Mouse (Mus musculus) midbrain, embryonic 14.5 days (tissue): ENCODE results near the gene Plekhm2. TPM values are rescaled to one million over a fixed set of nuclear protein-coding genes. Genes with fewer than 3 reads are reported as not detected.

Experiments used
- ATAC-seq: fragments of 200-750 bp; cut with Nextera tagmentation; 2 replicates; pipeline ENCODE4 v1.8.0; 2017; ENCODE audit warnings: moderate number of reproducible peaks, moderate library complexity; ENCODE audit not compliant: low FRiP score, low TSS enrichment
- DNase-seq: peaks from one replicate; pipeline ENCODE4 v3.0.0-alpha.2; 2015
- H3K27ac ChIP-seq: fragments of 300-500 bp; sonication (generic); replicated peaks from 2 replicates; pipeline ENCODE4 v1.5.1; 2014; ENCODE audit warnings: mild to moderate bottlenecking, low read depth, low read length, moderate library complexity
- H3K27me3 ChIP-seq: fragments of 300-500 bp; sonication (generic); 2 replicates; pipeline ENCODE4 v1.6.1; 2014; ENCODE audit warnings: low read length, control low read depth, mixed read lengths; ENCODE audit not compliant: control insufficient read depth, insufficient read depth
- H3K36me3 ChIP-seq: fragments of 300-500 bp; sonication (generic); 2 replicates; pipeline ENCODE4 v1.6.1; 2014; ENCODE audit warnings: low read length, control low read depth; ENCODE audit not compliant: control insufficient read depth, insufficient read depth
- H3K4me1 ChIP-seq: fragments of 300-500 bp; sonication (generic); 2 replicates; pipeline ENCODE4 v1.6.1; 2014; ENCODE audit warnings: mild to moderate bottlenecking, antibody characterized with exemption, low read length, control low read depth; ENCODE audit not compliant: control insufficient read depth, insufficient read depth
- H3K4me2 ChIP-seq: fragments of 300-500 bp; sonication (generic); 2 replicates; pipeline ENCODE4 v1.6.1; 2014; ENCODE audit warnings: mild to moderate bottlenecking, low read length, moderate library complexity
- H3K4me3 ChIP-seq: fragments of 300-500 bp; sonication (generic); replicated peaks from 2 replicates; pipeline ENCODE4 v1.5.1; 2014; ENCODE audit warnings: low read depth, low read length
- H3K9ac ChIP-seq: fragments of 300-500 bp; sonication (generic); replicated peaks from 2 replicates; pipeline ENCODE4 v1.6.1; 2014; ENCODE audit warnings: mild to moderate bottlenecking, low read length, moderate library complexity
- H3K9me3 ChIP-seq: fragments of 300-500 bp; sonication (generic); 2 replicates; pipeline ENCODE4 v1.6.1; 2016; ENCODE audit warnings: low read length, control low read depth, mixed read lengths; ENCODE audit not compliant: control insufficient read depth
- WGBS: fragments of 180-500 bp; shearing (Covaris S2); extraction: QIAGEN DNeasy Blood & Tissue Kit; methylation state at CpG from one replicate; pipeline ENCODE4 v1.1.7; 2014; 5-methylcytosine and 5-hydroxymethylcytosine counted together
- polyA plus RNA-seq: library from polyadenylated mRNA; unstranded; fragments of >200 nt; fragmentation: Nextera tagmentation; extraction: Ambion mirVana; gene quantifications from 2 replicates; pipeline ENCODE4 v1.2.1, GENCODE M21; 2014

Plekhm2 gene
- polyA plus RNA-seq = 5.1 and 8.4 TPM in 2 replicates

DNA sequence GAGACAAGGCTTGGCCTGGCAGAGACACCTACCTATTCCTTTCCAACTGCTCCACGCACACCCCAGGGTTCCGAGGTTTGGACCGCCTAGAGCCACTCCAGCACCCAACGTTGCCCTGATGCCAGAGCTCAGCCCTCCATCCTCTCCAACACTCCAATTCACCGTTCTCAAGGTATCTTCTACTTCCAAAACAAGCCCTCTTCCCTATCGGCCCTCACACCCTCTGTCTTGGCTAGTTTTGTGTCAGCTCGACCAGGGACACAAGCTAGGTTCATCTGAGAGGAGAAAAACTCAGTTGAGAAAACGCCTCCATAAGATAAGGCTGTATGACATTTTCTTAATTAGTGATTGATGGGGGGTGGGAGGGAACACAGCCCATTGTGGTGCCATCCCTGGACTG is at the start of gene Plekhm2:
Gene Plekhm2 (minus strand): TSS at position 101 of the 400 bp plus-strand sequence.
- DNase-seq (no peak), ATAC-seq (peak; percentile 19; the same call in 1 of the 2 replicates)
- Histone ChIP-seq H3K9ac (peak within 1 kb of the TSS; percentile 98), H3K4me3 (peak within 1 kb of the TSS; percentile 76), H3K36me3 (peaks cover 12% of the 10 kb centered on the region), H3K4me2 (peak within 1 kb of the TSS; percentile 64), H3K27me3 (no peaks in the 10 kb centered on the region), H3K4me1 (peaks cover 11% of the 10 kb centered on the region), H3K9me3 (no peaks in the 10 kb centered on the region), H3K27ac (peak within 1 kb of the TSS; percentile 83)
- 78% methylated on average over 8 of the region's 8 CpGs for WGBS

- no peak overlapping the region for H3K4me2 ChIP-seq
- H3K36me3 ChIP-seq = peaks cover 48% of the 10 kb centered on the region
- no peak overlapping the region for H3K27ac ChIP-seq
- no peaks in the 10 kb centered on the region for H3K4me1 ChIP-seq
- no peaks in the 10 kb centered on the region for H3K27me3 ChIP-seq
- H3K9me3 ChIP-seq = no peaks in the 10 kb centered on the region
- DNase-seq = no peak
- no peak overlapping the region for H3K9ac ChIP-seq
- 83% methylated on average over 5 of the region's 5 CpGs for WGBS
- no peak for ATAC-seq
- no peak overlapping the region for H3K4me3 ChIP-seq
Measured at GRCm38 (mm10) chr4:141713598-141714142, 49.0 kb upstream of the Plekhm2 start.

- Histone ChIP-seq H3K9me3 (no peaks in the 10 kb centered on the region), H3K27me3 (no peaks in the 10 kb centered on the region), H3K9ac (no peak overlapping the region), H3K27ac (no peak overlapping the region), H3K4me3 (no peak overlapping the region), H3K4me1 (no peaks in the 10 kb centered on the region), H3K4me2 (no peak overlapping the region), H3K36me3 (peaks cover 69% of the 10 kb centered on the region)
- no peak for ATAC-seq
- WGBS = 100% methylated on average over 1 of the region's 1 CpGs
- no peak for DNase-seq
Measured at GRCm38 (mm10) chr4:141711250-141711649, 46.6 kb upstream of the Plekhm2 start.

DNA sequence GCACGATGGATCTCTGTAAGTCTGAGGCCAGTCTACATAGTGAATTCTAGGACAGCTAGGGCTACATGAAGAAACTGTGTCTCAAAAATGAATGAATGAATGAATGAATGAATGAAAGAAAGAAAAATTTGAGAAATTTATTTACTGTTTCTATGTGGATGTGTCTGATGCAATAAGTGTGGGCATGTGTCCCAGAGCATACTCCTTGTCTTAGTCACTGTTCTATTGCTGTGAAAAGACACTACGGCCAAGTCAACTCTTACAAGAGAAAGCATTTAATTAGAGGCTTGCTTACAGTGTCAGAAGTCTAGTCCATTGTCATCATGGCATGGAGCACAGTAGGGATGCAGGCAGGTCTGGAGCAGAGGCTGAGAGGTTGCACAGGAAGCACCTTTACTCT is 44.3 kb upstream of the Plekhm2 start:
- ATAC-seq (no peak), DNase-seq (no peak)
- Histone ChIP-seq H3K4me3 (no peak overlapping the region), H3K36me3 (peaks cover 92% of the 10 kb centered on the region), H3K4me1 (no peaks in the 10 kb centered on the region), H3K9ac (no peak overlapping the region), H3K4me2 (no peak overlapping the region), H3K9me3 (no peaks in the 10 kb centered on the region), H3K27me3 (no peaks in the 10 kb centered on the region), H3K27ac (no peak overlapping the region)
- 96% methylated on average over 2 of the region's 2 CpGs for WGBS

DNA sequence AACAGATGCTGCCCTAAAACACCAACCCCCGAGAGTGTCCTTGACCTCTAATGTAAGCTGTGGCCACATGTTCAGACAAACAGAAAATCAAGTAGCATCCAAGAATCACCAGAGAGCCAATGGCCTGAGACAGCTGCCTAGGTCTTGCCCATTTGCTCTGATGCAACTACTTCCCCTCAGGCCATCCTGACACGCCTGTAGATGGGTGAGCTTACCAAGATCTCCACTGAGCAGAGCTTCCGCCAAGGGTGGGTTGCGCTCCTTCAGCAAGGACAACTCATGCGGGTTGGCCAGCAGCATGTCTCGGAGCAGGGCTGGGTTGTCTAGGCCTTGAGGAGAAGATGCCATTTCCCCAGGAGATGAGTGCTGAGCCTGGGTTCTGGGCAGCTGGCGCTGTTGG is 43.3 kb upstream of the Plekhm2 start:
- 95% methylated on average over 7 of the region's 7 CpGs for WGBS
- DNase-seq (no peak), ATAC-seq (no peak)
- Histone ChIP-seq H3K9ac (no peak overlapping the region), H3K4me2 (no peak overlapping the region), H3K36me3 (peaks cover 97% of the 10 kb centered on the region), H3K4me1 (no peaks in the 10 kb centered on the region), H3K27ac (no peak overlapping the region), H3K27me3 (no peaks in the 10 kb centered on the region), H3K4me3 (no peak overlapping the region), H3K9me3 (no peaks in the 10 kb centered on the region)

DNA sequence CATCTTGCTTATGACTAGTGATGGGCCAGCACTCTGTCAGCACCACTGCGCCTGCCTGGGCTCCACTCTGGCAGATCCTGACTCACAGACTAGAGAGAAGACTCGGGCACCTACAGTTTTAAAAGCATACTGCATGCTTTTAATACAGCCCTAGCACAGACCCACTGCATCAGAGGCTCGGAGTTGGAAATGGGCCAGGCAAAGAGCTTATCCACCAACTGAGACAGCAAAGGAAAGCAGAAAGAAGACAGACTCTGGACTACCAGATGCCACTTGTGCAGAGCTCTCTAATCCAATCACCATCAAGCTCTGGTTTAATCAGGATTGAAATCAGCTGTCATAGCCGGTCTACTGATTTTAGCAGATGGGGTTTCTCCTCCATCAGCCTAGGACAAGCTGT is 40.6 kb upstream of the Plekhm2 start:
- Histone ChIP-seq H3K9me3 (no peaks in the 10 kb centered on the region), H3K4me1 (no peaks in the 10 kb centered on the region), H3K4me3 (no peak overlapping the region), H3K36me3 (peaks cover 97% of the 10 kb centered on the region), H3K9ac (no peak overlapping the region), H3K4me2 (no peak overlapping the region), H3K27me3 (no peaks in the 10 kb centered on the region), H3K27ac (no peak overlapping the region)
- ATAC-seq (no peak; the same call in 1 of the 2 replicates), DNase-seq (peak; percentile 67)
- WGBS = 71% methylated on average over 4 of the region's 4 CpGs

- Histone ChIP-seq H3K36me3 (peaks cover 98% of the 10 kb centered on the region), H3K27ac (no peak overlapping the region), H3K9me3 (no peaks in the 10 kb centered on the region), H3K4me3 (no peak overlapping the region), H3K27me3 (no peaks in the 10 kb centered on the region), H3K4me1 (no peaks in the 10 kb centered on the region), H3K9ac (no peak overlapping the region), H3K4me2 (no peak overlapping the region)
- ATAC-seq = no peak
- DNase-seq = no peak
- WGBS = 95% methylated on average over 2 of the region's 2 CpGs
Measured at GRCm38 (mm10) chr4:141704625-141705024, 39.9 kb upstream of the Plekhm2 start.

- H3K4me3 ChIP-seq = no peak overlapping the region
- H3K27ac ChIP-seq = no peak overlapping the region
- H3K4me2 ChIP-seq = no peak overlapping the region
- H3K9ac ChIP-seq = no peak overlapping the region
- no peaks in the 10 kb centered on the region for H3K9me3 ChIP-seq
- DNase-seq (no peak), ATAC-seq (no peak)
- H3K36me3 ChIP-seq = peaks cover 82% of the 10 kb centered on the region
- 94% methylated on average over 8 of the region's 8 CpGs for WGBS
- H3K4me1 ChIP-seq = no peaks in the 10 kb centered on the region
- H3K27me3 ChIP-seq = no peaks in the 10 kb centered on the region
Measured at GRCm38 (mm10) chr4:141694719-141695118, 30.0 kb upstream of the Plekhm2 start.

DNA sequence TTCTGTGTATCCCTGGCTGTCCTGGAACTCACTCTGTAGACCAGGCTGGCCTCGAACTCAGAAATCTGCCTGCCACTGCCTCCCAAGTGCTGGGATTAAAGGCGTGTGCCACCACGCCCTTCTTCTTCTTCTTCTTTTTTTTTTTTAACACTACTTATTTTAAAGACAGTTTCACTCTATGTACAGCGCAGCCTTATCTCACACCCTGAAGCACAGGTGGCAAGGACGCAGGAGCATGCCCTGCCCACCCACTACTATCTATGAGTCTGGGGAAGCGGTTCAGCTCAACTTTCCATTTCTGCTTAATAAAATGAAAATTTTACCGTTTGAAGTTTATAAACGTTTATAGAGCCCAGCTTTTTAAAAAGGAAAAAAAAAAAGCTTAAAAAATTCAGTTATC is 23.8 kb upstream of the Plekhm2 start:
- Histone ChIP-seq H3K9me3 (no peaks in the 10 kb centered on the region), H3K4me3 (no peak overlapping the region), H3K27me3 (no peaks in the 10 kb centered on the region), H3K9ac (no peak overlapping the region), H3K27ac (no peak overlapping the region), H3K4me1 (no peaks in the 10 kb centered on the region), H3K4me2 (no peak overlapping the region), H3K36me3 (peaks cover 71% of the 10 kb centered on the region)
- WGBS = 91% methylated on average over 8 of the region's 8 CpGs
- no peak for ATAC-seq
- no peak for DNase-seq
